25 mouse cellular contexts compared by ENCODE assay signal in the genomic region with DNA sequence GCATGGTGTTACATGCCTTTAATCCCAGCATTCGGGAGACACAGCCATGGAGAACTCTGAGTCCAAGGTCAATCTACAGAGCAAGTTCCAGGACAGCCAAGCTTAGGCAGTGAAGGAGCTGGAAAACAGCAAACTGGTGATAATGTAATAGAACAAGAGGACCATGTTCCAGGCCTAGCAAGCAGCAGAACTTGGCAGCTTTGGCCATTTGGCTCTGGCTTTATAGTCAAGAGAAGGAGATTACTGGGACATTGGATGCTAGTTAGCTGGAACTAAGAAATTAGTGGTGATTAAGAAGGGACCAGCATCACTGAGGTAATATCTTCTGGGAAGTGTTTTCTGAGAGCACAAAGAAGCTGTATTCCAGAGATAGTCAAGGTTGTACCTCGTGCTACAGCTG.
"Had no signal": no experiment of that assay in that cellular context is flagged by ENCODE, and none has a peak within 500 bp of the region (broad histone marks: within the 10 kb centered on the region; RNA-seq: fewer than 3 reads in every experiment).

No protein-coding gene starts in this region.

- DNase-seq: gastrocnemius, adult 2 months; gastrocnemius, postnatal 10 days; gastrocnemius, postnatal 25 days; kidney, adult 18-20 months; kidney, adult 8-10 months; kidney, postnatal 10 days; kidney, postnatal 25 days; kidney, postnatal 4 days; liver; liver, embryonic 13.5 days had no signal

- H3K27ac ChIP-seq: gastrocnemius, adult 2 months; heart, embryonic 13.5 days; heart, embryonic 15.5 days; hindbrain, embryonic 10.5 days; hindbrain, embryonic 12.5 days; hindbrain, embryonic 14.5 days; intestine, embryonic 15.5 days; layer of hippocampus, adult 2 months; left cerebral cortex, adult 2 months; limb, embryonic 10.5 days; limb, embryonic 12.5 days; liver, embryonic 13.5 days; liver, embryonic 15.5 days had no signal

- H3K4me3 ChIP-seq: gastrocnemius, adult 2 months; heart, embryonic 13.5 days; heart, embryonic 15.5 days; hindbrain, embryonic 10.5 days; hindbrain, embryonic 12.5 days; intestine, embryonic 15.5 days; layer of hippocampus, adult 2 months; left cerebral cortex, adult 2 months; limb, embryonic 10.5 days; limb, embryonic 12.5 days; liver, embryonic 13.5 days; liver, embryonic 15.5 days had no signal

- H3K4me1 ChIP-seq: heart, embryonic 13.5 days; heart, embryonic 15.5 days; hindbrain, embryonic 10.5 days; hindbrain, embryonic 12.5 days; intestine, embryonic 15.5 days; limb, embryonic 10.5 days; liver, embryonic 13.5 days; liver, embryonic 15.5 days had no signal

- ATAC-seq: hindbrain, embryonic 16.5 days; inflammation-experienced regulatory T-cells, adult 6 months; intestine, embryonic 15.5 days; intestine, postnatal 0 days had no signal

- H3K9ac ChIP-seq: heart, embryonic 13.5 days; heart, embryonic 15.5 days; hindbrain, embryonic 12.5 days; hindbrain, embryonic 14.5 days; intestine, embryonic 15.5 days; limb, embryonic 12.5 days; liver, embryonic 13.5 days; liver, embryonic 15.5 days had no signal

- H3K36me3 ChIP-seq: heart, embryonic 13.5 days; heart, embryonic 15.5 days; hindbrain, embryonic 10.5 days; hindbrain, embryonic 12.5 days; intestine, embryonic 15.5 days; limb, embryonic 10.5 days; limb, embryonic 12.5 days; liver, embryonic 13.5 days; liver, embryonic 15.5 days had no signal

- H3K4me2 ChIP-seq: heart, embryonic 13.5 days; heart, embryonic 15.5 days; hindbrain, embryonic 12.5 days; hindbrain, embryonic 14.5 days; intestine, embryonic 15.5 days; limb, embryonic 12.5 days; liver, embryonic 11.5 days; liver, embryonic 13.5 days; liver, embryonic 15.5 days had no signal

- H3K27me3 ChIP-seq: heart, embryonic 13.5 days; heart, embryonic 15.5 days; hindbrain, embryonic 12.5 days; intestine, embryonic 15.5 days; limb, embryonic 12.5 days; liver, embryonic 13.5 days; liver, embryonic 15.5 days had no signal

- H3K9me3 ChIP-seq: heart, embryonic 13.5 days; heart, embryonic 15.5 days; hindbrain, embryonic 10.5 days; hindbrain, embryonic 12.5 days; intestine, embryonic 15.5 days; limb, embryonic 10.5 days; limb, embryonic 12.5 days; liver, embryonic 13.5 days; liver, embryonic 15.5 days had no signal
